Mouse (Mus musculus) stomach, postnatal 0 days (tissue): ENCODE results near the gene Daam1.

Experiments used
- CTCF ChIP-seq: IDR thresholded peaks from 2 replicates; pipeline ENCODE4 v1.5.1; 2016; ENCODE audit warnings: antibody characterized with exemption, low read depth, mild to moderate bottlenecking, moderate library complexity
- EP300 ChIP-seq: optimal IDR thresholded peaks from 2 replicates; pipeline ENCODE3; 2016; ENCODE audit warnings: antibody characterized with exemption

DNA sequence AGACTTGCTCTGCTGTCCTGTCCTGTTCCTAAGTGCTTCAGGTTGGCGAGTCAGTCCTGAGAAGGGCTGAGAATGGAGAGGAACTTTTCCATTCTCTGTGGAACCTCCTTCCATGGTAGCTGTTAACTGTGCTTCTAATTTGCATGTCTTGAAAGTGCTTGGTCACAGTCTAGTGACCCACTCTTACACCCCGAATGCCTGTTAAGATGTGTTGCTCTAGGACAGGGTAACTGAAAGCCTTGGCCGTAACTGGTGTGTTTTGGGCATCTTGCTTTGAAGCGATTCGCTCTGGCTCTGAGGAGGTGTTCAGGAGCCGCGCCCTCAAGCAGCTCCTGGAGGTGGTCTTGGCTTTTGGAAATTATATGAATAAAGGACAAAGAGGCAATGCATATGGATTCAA lies 146.5 kb downstream of the Daam1 start:
- TF ChIP-seq CTCF (no peak), EP300 (no peak)
